Mouse (Mus musculus) liver, embryonic 15.5 days (tissue): ENCODE data around the gene Fntb. TPM values are rescaled to one million over a fixed set of nuclear protein-coding genes. Genes with fewer than 3 reads are reported as not detected.

Experiments
- ATAC-seq: fragments of 200-750 bp; cut with Nextera tagmentation; 2 replicates; pipeline ENCODE4 v1.8.0; 2017; ENCODE audit warnings: moderate number of reproducible peaks, mild to moderate bottlenecking, moderate library complexity; ENCODE audit not compliant: insufficient read depth
- H3K27ac ChIP-seq: fragments of 300-500 bp; sonication (generic); replicated peaks from 2 replicates; pipeline ENCODE4 v1.5.1; 2015; ENCODE audit warnings: mild to moderate bottlenecking, inconsistent platforms
- H3K27me3 ChIP-seq: fragments of 300-500 bp; sonication (generic); 2 replicates; pipeline ENCODE4 v1.6.1; 2015; ENCODE audit warnings: mild to moderate bottlenecking, inconsistent platforms
- H3K36me3 ChIP-seq: fragments of 300-500 bp; sonication (generic); replicated peaks from 2 replicates; pipeline ENCODE4 v1.6.1; 2015; ENCODE audit warnings: moderate library complexity, mild to moderate bottlenecking, inconsistent platforms
- H3K4me1 ChIP-seq: fragments of 300-500 bp; sonication (generic); replicated peaks from 2 replicates; pipeline ENCODE4 v1.6.1; 2015; ENCODE audit warnings: inconsistent platforms
- H3K4me2 ChIP-seq: fragments of 300-500 bp; sonication (generic); 2 replicates; pipeline ENCODE4 v1.6.1; 2015; ENCODE audit warnings: moderate library complexity, mild to moderate bottlenecking, inconsistent platforms
- H3K4me3 ChIP-seq: fragments of 300-500 bp; sonication (generic); replicated peaks from 2 replicates; pipeline ENCODE4 v1.5.1; 2015; ENCODE audit warnings: mild to moderate bottlenecking, inconsistent platforms
- H3K9ac ChIP-seq: fragments of 300-500 bp; sonication (generic); 2 replicates; pipeline ENCODE4 v1.6.1; 2015; ENCODE audit warnings: moderate library complexity, mild to moderate bottlenecking, inconsistent platforms
- H3K9me3 ChIP-seq: fragments of 300-500 bp; sonication (generic); replicated peaks from 2 replicates; pipeline ENCODE4 v1.6.1; 2016; ENCODE audit warnings: inconsistent platforms
- WGBS: fragments of 180-500 bp; shearing (Covaris S2); methylation state at CpG from one replicate; pipeline ENCODE4 v1.1.7; 2015; ENCODE audit warnings: mixed read lengths; ENCODE audit not compliant: insufficient replicate concordance; 5-methylcytosine and 5-hydroxymethylcytosine counted together
- polyA plus RNA-seq: library from polyadenylated mRNA; unstranded; fragments of >200 nt; fragmentation: Nextera tagmentation; extraction: Ambion mirVana; gene quantifications from 2 replicates; pipeline ENCODE4 v1.2.1, GENCODE M21; 2015

Fntb gene
- polyA plus RNA-seq, 1 experiment from 2014 or later: 25.2 TPM

DNA sequence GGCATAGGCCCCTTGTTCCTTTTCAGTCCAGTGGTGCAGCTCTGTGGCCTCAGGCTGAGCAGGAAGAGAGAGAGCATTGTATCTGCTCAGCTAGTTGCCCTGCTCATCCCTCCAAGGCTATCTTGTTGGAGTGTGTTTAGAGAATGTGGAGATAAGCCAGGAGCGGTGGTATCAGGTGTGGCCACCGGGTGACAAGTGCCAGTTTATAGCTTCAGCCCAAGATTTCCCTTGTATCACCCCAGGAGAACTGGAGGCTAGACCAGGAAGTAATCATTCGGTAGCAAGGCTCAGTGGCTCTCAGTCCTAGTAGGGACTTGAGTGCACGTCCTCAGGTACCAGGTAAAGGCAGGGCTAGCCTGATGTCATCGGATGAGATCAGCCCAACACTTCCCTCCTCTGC is 143.8 kb downstream of the Fntb start:
- Histone ChIP-seq H3K36me3 (peaks cover 32% of the 10 kb centered on the region), H3K4me3 (peak overlapping the region; percentile 67), H3K27ac (peak overlapping the region; percentile 95)

DNA sequence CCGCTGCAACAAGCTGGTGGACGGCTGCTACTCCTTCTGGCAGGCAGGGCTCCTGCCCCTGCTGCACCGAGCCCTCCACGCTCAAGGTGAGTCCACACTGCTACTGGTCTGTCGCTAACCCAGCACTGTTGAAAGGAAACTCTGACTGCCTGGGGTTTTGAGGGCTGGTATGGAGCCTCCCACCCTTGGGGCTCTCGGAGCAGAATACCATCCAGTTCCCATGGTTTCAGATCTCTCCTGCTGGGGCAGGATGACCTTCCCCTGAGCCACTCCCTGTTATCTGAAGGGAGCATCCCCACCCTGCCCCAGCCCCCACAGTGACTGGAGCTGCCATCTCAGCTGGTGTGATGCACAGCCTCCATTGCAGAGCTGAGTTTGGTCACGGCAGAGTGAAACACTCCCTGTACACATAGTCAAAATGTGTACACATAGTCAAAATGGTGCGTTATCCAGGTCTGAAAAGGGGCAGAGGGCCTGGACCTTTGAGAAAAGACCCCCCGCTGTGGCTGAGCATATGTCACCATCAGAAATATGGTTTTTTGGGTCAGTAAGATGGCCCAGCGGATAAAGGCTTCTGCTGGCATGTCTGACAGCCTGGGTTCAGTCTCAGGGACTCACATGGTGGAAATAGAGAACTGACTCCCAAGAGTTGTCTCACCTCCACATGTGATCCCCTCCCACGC is 145.0 kb downstream of the Fntb start:
- H3K4me2 ChIP-seq: peak overlapping the region; percentile 76
- peaks cover 72% of the 10 kb centered on the region for H3K4me1 ChIP-seq
- peak overlapping the region; percentile 67 for H3K4me3 ChIP-seq
- WGBS: 36% methylated on average over 11 of the region's 11 CpGs
- peak overlapping the region; percentile 95 for H3K27ac ChIP-seq
- peak overlapping the region; percentile 66 for H3K9ac ChIP-seq
- H3K9me3 ChIP-seq: no peaks in the 10 kb centered on the region
- H3K27me3 ChIP-seq: no peaks in the 10 kb centered on the region
- ATAC-seq: peak; percentile 83
- H3K36me3 ChIP-seq: peaks cover 37% of the 10 kb centered on the region

More for the DNA sequence above, 143.8 kb downstream of the Fntb start:
- H3K4me2 ChIP-seq: peak overlapping the region; percentile 76
- peak overlapping the region; percentile 66 for H3K9ac ChIP-seq
- H3K4me1 ChIP-seq: peaks cover 72% of the 10 kb centered on the region
- WGBS: 19% methylated on average over 5 of the region's 5 CpGs
- H3K27me3 ChIP-seq: no peaks in the 10 kb centered on the region
- H3K9me3 ChIP-seq: no peaks in the 10 kb centered on the region
- ATAC-seq: peak; percentile 91

- WGBS: 83% methylated on average over 16 of the region's 16 CpGs
- Histone ChIP-seq H3K27ac (peak overlapping the region; percentile 95), H3K9ac (peak overlapping the region; percentile 66), H3K27me3 (no peaks in the 10 kb centered on the region), H3K4me2 (peak overlapping the region; percentile 76), H3K9me3 (no peaks in the 10 kb centered on the region), H3K4me1 (peaks cover 67% of the 10 kb centered on the region), H3K4me3 (peak overlapping the region; percentile 67), H3K36me3 (peaks cover 43% of the 10 kb centered on the region)
- no peak for ATAC-seq
Observed at GRCm38 (mm10) chr12:76911171-76911726, 145.9 kb downstream of the Fntb start.

DNA sequence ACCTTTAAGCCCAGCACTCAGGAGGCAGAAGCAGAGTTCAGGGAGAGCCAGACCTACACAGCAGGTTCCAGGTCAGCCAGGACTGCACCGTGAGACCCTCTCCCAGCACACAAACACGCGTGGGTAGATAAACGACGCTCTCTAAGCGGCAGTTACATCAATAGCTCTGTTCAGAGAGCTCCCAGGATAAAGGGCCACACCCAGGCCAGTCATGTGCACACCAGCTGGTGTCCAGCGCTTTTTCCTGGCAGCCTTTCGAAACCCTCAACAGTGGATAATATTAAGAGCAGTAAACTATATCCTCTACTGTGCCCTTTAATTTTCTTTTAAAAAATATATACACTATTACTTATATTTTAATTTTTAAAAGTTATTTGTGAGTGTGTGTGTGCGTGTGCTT is 146.8 kb downstream of the Fntb start:
- H3K4me3 ChIP-seq: peak overlapping the region; percentile 67
- H3K4me2 ChIP-seq: peak overlapping the region; percentile 76
- H3K4me1 ChIP-seq: peaks cover 63% of the 10 kb centered on the region
- 41% methylated on average over 9 of the region's 9 CpGs for WGBS
- H3K36me3 ChIP-seq: peaks cover 51% of the 10 kb centered on the region
- no peaks in the 10 kb centered on the region for H3K27me3 ChIP-seq
- H3K9ac ChIP-seq: peak overlapping the region; percentile 53
- H3K9me3 ChIP-seq: no peaks in the 10 kb centered on the region
- peak overlapping the region; percentile 95 for H3K27ac ChIP-seq
- no peak for ATAC-seq

DNA sequence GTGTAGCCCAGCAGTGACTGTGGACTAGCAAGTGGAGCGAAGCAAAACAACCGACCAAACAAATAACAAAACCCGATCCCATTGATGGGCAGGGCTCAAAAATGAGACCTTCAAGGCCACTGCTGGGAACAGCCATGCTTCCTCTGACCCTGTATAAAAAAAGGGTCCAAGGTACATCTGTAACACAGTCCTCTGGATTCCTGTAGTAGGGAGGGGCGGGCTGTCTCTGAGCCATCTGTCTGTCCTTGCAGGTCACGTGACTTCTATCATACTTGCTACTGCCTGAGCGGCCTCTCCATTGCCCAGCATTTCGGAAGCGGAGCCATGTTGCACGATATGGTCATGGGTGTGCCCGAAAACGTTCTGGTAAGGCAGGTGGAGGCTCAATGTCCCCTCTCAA is 150.8 kb downstream of the Fntb start:
- 87% methylated on average over 11 of the region's 11 CpGs for WGBS
- H3K36me3 ChIP-seq: peaks cover 75% of the 10 kb centered on the region
- no peak overlapping the region for H3K4me2 ChIP-seq
- H3K27me3 ChIP-seq: no peaks in the 10 kb centered on the region
- H3K9ac ChIP-seq: no peak overlapping the region
- no peak overlapping the region for H3K27ac ChIP-seq
- H3K4me1 ChIP-seq: peaks cover 68% of the 10 kb centered on the region
- no peak for ATAC-seq
- H3K4me3 ChIP-seq: no peak overlapping the region
- no peaks in the 10 kb centered on the region for H3K9me3 ChIP-seq

- ATAC-seq: peak; percentile 36; the same call in 1 of the 2 replicates
- no peaks in the 10 kb centered on the region for H3K9me3 ChIP-seq
- no peak overlapping the region for H3K4me3 ChIP-seq
- H3K4me2 ChIP-seq: peak overlapping the region; percentile 36
- 64% methylated on average over 6 of the region's 6 CpGs for WGBS
- peak overlapping the region; percentile 49 for H3K27ac ChIP-seq
- peaks cover 49% of the 10 kb centered on the region for H3K4me1 ChIP-seq
- no peaks in the 10 kb centered on the region for H3K27me3 ChIP-seq
- peaks cover 61% of the 10 kb centered on the region for H3K36me3 ChIP-seq
- H3K9ac ChIP-seq: no peak overlapping the region
Observed at GRCm38 (mm10) chr12:76918113-76918512, 152.7 kb downstream of the Fntb start.

DNA sequence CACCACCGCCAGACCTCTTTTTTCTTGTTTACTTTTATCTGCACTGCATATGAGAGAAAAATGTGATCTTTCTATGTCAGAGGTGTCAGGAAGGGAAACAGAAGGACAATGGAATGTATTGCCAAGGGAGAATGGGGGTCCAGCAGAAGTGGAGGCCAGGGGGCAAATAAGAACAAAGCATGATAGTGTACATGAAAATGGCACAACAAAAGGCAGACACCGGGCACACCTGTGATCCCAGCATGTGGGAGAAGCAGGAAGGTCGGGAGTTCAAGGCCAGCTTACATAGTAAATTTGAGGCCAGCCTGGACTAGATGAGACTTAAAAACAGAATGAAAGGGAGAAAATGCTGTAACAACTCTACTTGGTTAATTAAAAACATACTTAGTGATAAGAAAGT is 153.5 kb downstream of the Fntb start:
- Histone ChIP-seq H3K4me1 (peaks cover 46% of the 10 kb centered on the region), H3K9me3 (no peaks in the 10 kb centered on the region), H3K36me3 (peaks cover 54% of the 10 kb centered on the region), H3K9ac (no peak overlapping the region), H3K4me2 (no peak overlapping the region), H3K27ac (peak overlapping the region; percentile 49), H3K4me3 (no peak overlapping the region), H3K27me3 (no peaks in the 10 kb centered on the region)
- no peak for ATAC-seq
- WGBS: 67% methylated on average over 3 of the region's 3 CpGs

DNA sequence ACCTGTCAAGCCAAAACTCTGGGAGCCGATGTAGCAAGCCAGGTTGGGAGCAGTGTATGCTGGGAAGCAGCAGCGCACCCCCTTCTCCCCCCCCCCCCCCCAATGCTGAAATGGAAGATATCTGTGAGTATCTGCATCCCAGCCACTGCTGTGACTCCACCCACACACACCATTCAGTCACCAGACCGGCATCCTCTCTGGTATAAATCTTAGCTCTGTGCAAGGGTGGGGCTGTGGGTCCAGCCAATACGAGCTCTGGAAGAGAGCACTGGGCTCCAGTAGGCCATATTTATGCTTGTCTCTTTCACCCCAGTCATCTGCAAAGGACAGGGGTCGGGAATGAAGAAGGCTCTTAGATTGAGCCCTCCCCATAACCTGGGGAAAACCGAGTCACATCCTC is 155.0 kb downstream of the Fntb start:
- no peak for ATAC-seq
- H3K9me3 ChIP-seq: no peaks in the 10 kb centered on the region
- WGBS: 64% methylated on average over 6 of the region's 6 CpGs
- H3K27ac ChIP-seq: no peak overlapping the region
- no peaks in the 10 kb centered on the region for H3K27me3 ChIP-seq
- peaks cover 40% of the 10 kb centered on the region for H3K36me3 ChIP-seq
- H3K9ac ChIP-seq: no peak overlapping the region
- peaks cover 41% of the 10 kb centered on the region for H3K4me1 ChIP-seq
- H3K4me3 ChIP-seq: no peak overlapping the region
- H3K4me2 ChIP-seq: no peak overlapping the region

GRCm38 (mm10) chr12:76920990-76921389 is 155.6 kb downstream of the Fntb start:
- 85% methylated on average over 8 of the region's 8 CpGs for whole genome bisulfite sequencing
- Histone ChIP-seq H3K4me1 (peaks cover 40% of the 10 kb centered on the region), H3K27me3 (no peaks in the 10 kb centered on the region), H3K4me2 (no peak overlapping the region), H3K9ac (no peak overlapping the region), H3K4me3 (no peak overlapping the region), H3K36me3 (peaks cover 37% of the 10 kb centered on the region), H3K9me3 (no peaks in the 10 kb centered on the region), H3K27ac (no peak overlapping the region)
- ATAC-seq: no peak

DNA sequence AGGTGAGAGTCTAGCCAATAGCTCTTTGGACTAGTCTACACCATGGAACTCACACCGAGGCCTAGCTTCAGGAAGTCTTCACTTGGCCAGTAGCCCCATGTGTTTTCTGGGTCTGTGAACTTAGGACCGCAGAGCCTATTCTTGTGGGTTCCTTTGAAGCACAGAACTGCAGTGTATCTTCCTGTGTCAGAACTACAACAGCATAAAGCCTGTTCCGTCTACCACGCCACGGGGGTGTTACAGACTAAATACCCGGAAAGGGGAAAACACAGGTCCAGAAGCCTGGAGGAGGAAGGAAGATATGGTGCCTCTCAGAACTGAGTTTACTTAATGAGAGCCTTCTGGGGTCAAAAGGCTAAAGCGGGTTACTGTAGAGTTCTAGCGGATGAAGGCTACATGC is 157.7 kb downstream of the Fntb start:
- no peak for ATAC-seq
- Histone ChIP-seq H3K9me3 (no peaks in the 10 kb centered on the region), H3K9ac (no peak overlapping the region), H3K27me3 (no peaks in the 10 kb centered on the region), H3K4me1 (peaks cover 35% of the 10 kb centered on the region), H3K4me3 (no peak overlapping the region), H3K36me3 (peaks cover 17% of the 10 kb centered on the region), H3K27ac (no peak overlapping the region), H3K4me2 (no peak overlapping the region)
- 81% methylated on average over 8 of the region's 8 CpGs for WGBS

DNA sequence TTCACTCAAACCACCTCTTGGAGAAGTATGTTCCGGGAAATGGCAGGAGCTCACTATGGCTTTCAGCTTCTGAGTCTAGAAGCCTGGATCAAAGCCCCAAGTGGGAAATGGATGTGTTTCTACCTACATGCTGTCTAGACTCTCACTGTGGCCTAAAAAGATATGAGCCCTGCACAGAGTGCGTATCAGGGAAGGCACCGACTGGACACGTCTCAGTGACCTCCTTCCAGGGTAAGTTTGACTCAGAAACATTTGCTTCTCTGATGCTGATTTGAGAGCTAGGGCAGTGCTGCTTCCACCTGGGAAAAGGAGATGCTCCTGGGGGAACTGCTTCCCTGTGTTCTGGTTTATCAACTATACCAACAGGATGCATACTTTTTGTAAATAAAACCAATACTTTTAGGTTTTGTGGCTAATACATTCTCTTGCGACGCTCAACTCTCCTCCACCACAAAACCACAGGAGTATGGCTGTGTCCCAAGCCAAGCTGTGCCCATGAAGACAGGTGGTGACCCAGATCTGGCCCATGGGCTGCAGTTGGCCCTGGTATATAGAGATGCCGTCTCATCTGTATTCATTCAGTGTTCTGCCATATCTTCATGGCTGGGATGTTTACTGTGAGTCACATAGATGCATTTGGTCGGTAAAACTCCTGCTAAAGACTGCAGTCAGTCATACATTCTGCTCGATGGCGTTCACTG is 159.7 kb downstream of the Fntb start:
- Histone ChIP-seq H3K9ac (no peak overlapping the region), H3K27ac (no peak overlapping the region), H3K4me2 (no peak overlapping the region), H3K36me3 (peaks cover 11% of the 10 kb centered on the region), H3K27me3 (no peaks in the 10 kb centered on the region), H3K4me1 (peaks cover 27% of the 10 kb centered on the region), H3K4me3 (no peak overlapping the region), H3K9me3 (no peaks in the 10 kb centered on the region)
- 78% methylated on average over 10 of the region's 10 CpGs for WGBS
- ATAC-seq: no peak
